Mouse (Mus musculus) heart, embryonic 11.5 days (tissue): ENCODE measurements around the gene A1bg. TPM values are rescaled to one million over a fixed set of nuclear protein-coding genes. Genes with fewer than 3 reads are reported as not detected.

Experiments used
- polyA plus RNA-seq: library from polyadenylated mRNA; unstranded; fragments of >200 nt; fragmentation: Nextera tagmentation; extraction: Ambion mirVana; gene quantifications from 2 replicates; pipeline ENCODE4 v1.2.1, GENCODE M21; 2014

The A1bg gene
- polyA plus RNA-seq, 1 experiment from 2014 or later, result not detected

Other genes with a start within 250 kb of the A1bg start
- 13.0 and 14.8 TPM in 2 replicates for gene Fam84b, start 69.2 kb downstream of the A1bg start, polyA plus RNA-seq